8 mouse cellular contexts compared by ENCODE assay signal in genomic region chr13:93496977-93497376, GRCm38 (mm10). TPM values are rescaled to one million over a fixed set of nuclear protein-coding genes. Genes with fewer than 3 reads are reported as not detected.
DNase-seq lines count a peak whose midpoint lies in the region; ATAC-seq lines count a peak whose summit lies in the region.

No protein-coding gene starts in this region.

- H3K9me3 ChIP-seq in forebrain, embryonic 11.5 days (ENCODE audit: control insufficient read depth, low read length) = no peaks in the 10 kb centered on the region
- no peaks in the 10 kb centered on the region for H3K9me3 ChIP-seq in limb, embryonic 13.5 days
- no peaks in the 10 kb centered on the region for H3K9me3 ChIP-seq in stomach, embryonic 16.5 days (replicated peaks; ENCODE audit: control insufficient read depth, low read length)

- no peak for ATAC-seq in forebrain, embryonic 11.5 days (replicated peaks; ENCODE audit: low FRiP score)
- no peak for ATAC-seq in limb, embryonic 13.5 days (ENCODE audit: low FRiP score, low read depth)
- ATAC-seq in stomach, embryonic 16.5 days (ENCODE audit: insufficient read depth, low FRiP score) = no peak

- peak; percentile 19 for DNase-seq in spleen, adult 12 weeks (ENCODE audit: low spot score)
- no peak for DNase-seq in spleen, adult 18-20 months
- no peak for DNase-seq in forebrain, embryonic 11.5 days (ENCODE audit: low spot score)
- no peak for DNase-seq in adrenal gland, postnatal 4 days (ENCODE audit: low spot score in 2 of 2)
- DNase-seq in left cerebral cortex, postnatal 36 days (ENCODE audit: low spot score in 2 of 2) = no peak
- no peak for DNase-seq in embryo, embryonic 11 days

- intact Hi-C loops in left cerebral cortex, postnatal 36 days (cut with DNase I) = loop anchor here (5.0 kb wide), 1 partner anchor 195 kb away; no protein-coding TSS in a partner anchor

- 18% methylated on average over 1 of the region's 1 CpGs for WGBS in forebrain, embryonic 11.5 days
- WGBS in limb, embryonic 13.5 days = 21% methylated on average over 1 of the region's 1 CpGs
- WGBS in stomach, embryonic 16.5 days = 21% methylated on average over 1 of the region's 1 CpGs

- H3K4me2 ChIP-seq in forebrain, embryonic 11.5 days (ENCODE audit: low read depth, low read length, severe bottlenecking) = peak overlapping the region; percentile 72; the same call in 1 of the 2 replicates
- peak overlapping the region; percentile 87 for H3K4me2 ChIP-seq in limb, embryonic 13.5 days (replicated peaks)
- peak overlapping the region; percentile 89 for H3K4me2 ChIP-seq in stomach, embryonic 16.5 days (ENCODE audit: low read depth, low read length)

- no peaks in the 10 kb centered on the region for H3K36me3 ChIP-seq in forebrain, embryonic 11.5 days (ENCODE audit: control insufficient read depth, insufficient read depth, low read length)
- H3K36me3 ChIP-seq in limb, embryonic 13.5 days = peaks cover 11% of the 10 kb centered on the region
- no peaks in the 10 kb centered on the region for H3K36me3 ChIP-seq in stomach, embryonic 16.5 days (ENCODE audit: control insufficient read depth, insufficient read depth, low read length)

- no peak overlapping the region for H3K27ac ChIP-seq in forebrain, embryonic 11.5 days (ENCODE audit: low read depth, low read length)
- H3K27ac ChIP-seq in limb, embryonic 13.5 days = no peak overlapping the region
- H3K27ac ChIP-seq in stomach, embryonic 16.5 days (ENCODE audit: low read length) = no peak overlapping the region

- H3K27me3 ChIP-seq in forebrain, embryonic 11.5 days (ENCODE audit: control insufficient read depth, insufficient read depth, low read length) = no peaks in the 10 kb centered on the region
- no peaks in the 10 kb centered on the region for H3K27me3 ChIP-seq in limb, embryonic 13.5 days
- no peaks in the 10 kb centered on the region for H3K27me3 ChIP-seq in stomach, embryonic 16.5 days (ENCODE audit: control insufficient read depth, insufficient read depth, low read length)

- peak overlapping the region; percentile 5; the same call in 1 of the 2 replicates for H3K4me3 ChIP-seq in forebrain, embryonic 11.5 days (ENCODE audit: low read depth, low read length)
- H3K4me3 ChIP-seq in limb, embryonic 13.5 days = peak overlapping the region; percentile 98
- H3K4me3 ChIP-seq in stomach, embryonic 16.5 days (replicated peaks; ENCODE audit: low read length) = peak overlapping the region; percentile 38

- peaks cover 5% of the 10 kb centered on the region; the same call in 1 of the 2 replicates for H3K4me1 ChIP-seq in forebrain, embryonic 11.5 days (replicated peaks; ENCODE audit: control insufficient read depth, insufficient read depth, low read length)
- H3K4me1 ChIP-seq in limb, embryonic 13.5 days = peaks cover 23% of the 10 kb centered on the region
- peaks cover 15% of the 10 kb centered on the region for H3K4me1 ChIP-seq in stomach, embryonic 16.5 days (ENCODE audit: control insufficient read depth, insufficient read depth, low read length)

- no peak overlapping the region for H3K9ac ChIP-seq in forebrain, embryonic 11.5 days (ENCODE audit: low read length)
- H3K9ac ChIP-seq in limb, embryonic 13.5 days = no peak overlapping the region
- H3K9ac ChIP-seq in stomach, embryonic 16.5 days (ENCODE audit: low read length) = peak overlapping the region; percentile 56

RNA-seq across cellular contexts. Expression of gene Jmy, which starts 2.6 kb away (rescaled TPM):
- 3.8 and 3.9 TPM in 2 replicates for polyA plus RNA-seq in forebrain, embryonic 11.5 days (2014; fragmentation: Nextera tagmentation; extraction: Ambion mirVana)
- polyA plus RNA-seq in limb, embryonic 13.5 days (2015; fragmentation: Nextera tagmentation; extraction: Ambion mirVana) = 4.1 and 4.7 TPM in 2 replicates
- 2.6 and 3.0 TPM in 2 replicates for polyA plus RNA-seq in stomach, embryonic 16.5 days (2015; fragmentation: Nextera tagmentation; extraction: Ambion mirVana)
- total RNA-seq in adrenal gland, postnatal 4 days (2021) = 10 to 100 TPM; 42.9 to 43.0 TPM
- 10 to 100 TPM; 42.3 to 43.3 TPM for total RNA-seq in left cerebral cortex, postnatal 36 days (2021)

Comparison
In these comparisons a context has a peak if more than half of its experiments do, and no peak if none do; other contexts are left out.
1. H3K4me3 ChIP-seq: peak in every context shown above with its lines; median percentile 98 in limb, embryonic 13.5 days; 38 in stomach, embryonic 16.5 days; 5 in forebrain, embryonic 11.5 days.